Mouse (Mus musculus): ENCODE data around the gene Tbc1d22a. TPM values are rescaled to one million over a fixed set of nuclear protein-coding genes. Genes with fewer than 3 reads are reported as not detected.
A peak's percentile ranks its signal among the peaks of the same experiment; 100 is the strongest.

The Tbc1d22a gene
- not detected in 2 replicates for polyA plus RNA-seq (2012; ENCODE audit: insufficient read depth, insufficient read length, low replicate concordance, missing spikeins)

- under 1% methylated on average over 64 of the region's 64 CpGs for WGBS
These were observed at the start of gene Tbc1d22a for GRCm38 (mm10) chr15:86213753-86214548. TSS of gene Tbc1d22a (plus strand) at chr15:86214459.

GRCm38 (mm10) chr15:86164718-86165345 is 49.4 kb upstream of the Tbc1d22a start:
- Histone ChIP-seq H3K4me3 (ENCODE audit: insufficient read depth, low read depth, low read length) (no peak overlapping the region), H3K27ac (ENCODE audit: insufficient read depth, low read depth, low read length) (no peak overlapping the region), H3K4me1 (ENCODE audit: control insufficient read depth, insufficient read depth, low read length) (peaks cover 26% of the 10 kb centered on the region)
- TF ChIP-seq POLR2A (IDR thresholded peaks at IDR 0.05; ENCODE audit: insufficient read depth, low read depth, low read length) (no peak), CTCF (IDR thresholded peaks at IDR 0.05; ENCODE audit: insufficient read depth, low read depth, low read length) (no peak)
- 80% methylated on average over 21 of the region's 21 CpGs for WGBS

More at GRCm38 (mm10) chr15:86213753-86214548, at the start of gene Tbc1d22a:
- H3K27ac ChIP-seq (ENCODE audit: insufficient read depth, low read depth, low read length): peak within 1 kb of the TSS; percentile 70
- TF ChIP-seq CTCF (IDR thresholded peaks at IDR 0.05; ENCODE audit: insufficient read depth, low read depth, low read length) (0 out of 2 replicates have a peak, but pooled peaks have one; percentile 11), POLR2A (IDR thresholded peaks at IDR 0.05; ENCODE audit: insufficient read depth, low read depth, low read length) (peak; percentile 92)
- H3K4me3 ChIP-seq (ENCODE audit: insufficient read depth, low read depth, low read length): peak within 1 kb of the TSS; percentile 81
- H3K4me1 ChIP-seq (ENCODE audit: control insufficient read depth, insufficient read depth, low read length): peaks cover 11% of the 10 kb centered on the region

GRCm38 (mm10) chr15:86165811-86166590 is 48.3 kb upstream of the Tbc1d22a start:
- Histone ChIP-seq H3K27ac (ENCODE audit: insufficient read depth, low read depth, low read length) (no peak overlapping the region), H3K4me3 (ENCODE audit: insufficient read depth, low read depth, low read length) (no peak overlapping the region), H3K4me1 (ENCODE audit: control insufficient read depth, insufficient read depth, low read length) (peaks cover 38% of the 10 kb centered on the region)
- no peak for TF ChIP-seq CTCF (IDR thresholded peaks at IDR 0.05; ENCODE audit: insufficient read depth, low read depth, low read length)
- no peak for TF ChIP-seq POLR2A (IDR thresholded peaks at IDR 0.05; ENCODE audit: insufficient read depth, low read depth, low read length)
- 92% methylated on average over 24 of the region's 24 CpGs for WGBS

- Histone ChIP-seq H3K4me1 (ENCODE audit: control insufficient read depth, insufficient read depth, low read length) (peaks cover 39% of the 10 kb centered on the region), H3K27ac (ENCODE audit: insufficient read depth, low read depth, low read length) (no peak overlapping the region), H3K4me3 (ENCODE audit: insufficient read depth, low read depth, low read length) (no peak overlapping the region)
- 48% methylated on average over 7 of the region's 7 CpGs for WGBS
- TF ChIP-seq POLR2A (IDR thresholded peaks at IDR 0.05; ENCODE audit: insufficient read depth, low read depth, low read length) (no peak), CTCF (IDR thresholded peaks at IDR 0.05; ENCODE audit: insufficient read depth, low read depth, low read length) (no peak)
These were observed 47.1 kb upstream of the Tbc1d22a start for GRCm38 (mm10) chr15:86167032-86167655.

GRCm38 (mm10) chr15:86167787-86168504 is 46.3 kb upstream of the Tbc1d22a start:
- TF ChIP-seq CTCF (IDR thresholded peaks at IDR 0.05; ENCODE audit: insufficient read depth, low read depth, low read length): no peak
- no peak for TF ChIP-seq POLR2A (IDR thresholded peaks at IDR 0.05; ENCODE audit: insufficient read depth, low read depth, low read length)
- WGBS: 72% methylated on average over 10 of the region's 10 CpGs
- Histone ChIP-seq H3K4me3 (ENCODE audit: insufficient read depth, low read depth, low read length) (no peak overlapping the region), H3K4me1 (ENCODE audit: control insufficient read depth, insufficient read depth, low read length) (peaks cover 44% of the 10 kb centered on the region), H3K27ac (ENCODE audit: insufficient read depth, low read depth, low read length) (peak overlapping the region; percentile 17; the same call in 1 of the 2 replicates)

- peaks cover 48% of the 10 kb centered on the region for H3K4me1 ChIP-seq (ENCODE audit: control insufficient read depth, insufficient read depth, low read length)
- no peak overlapping the region for H3K27ac ChIP-seq (ENCODE audit: insufficient read depth, low read depth, low read length)
- no peak overlapping the region for H3K4me3 ChIP-seq (ENCODE audit: insufficient read depth, low read depth, low read length)
- TF ChIP-seq CTCF (IDR thresholded peaks at IDR 0.05; ENCODE audit: insufficient read depth, low read depth, low read length): no peak
- TF ChIP-seq POLR2A (IDR thresholded peaks at IDR 0.05; ENCODE audit: insufficient read depth, low read depth, low read length): no peak
- WGBS: 26% methylated on average over 7 of the region's 7 CpGs
These were observed 45.8 kb upstream of the Tbc1d22a start for GRCm38 (mm10) chr15:86168505-86168867.

GRCm38 (mm10) chr15:86168941-86169816 is 45.1 kb upstream of the Tbc1d22a start:
- no peak overlapping the region for H3K4me3 ChIP-seq (ENCODE audit: insufficient read depth, low read depth, low read length)
- TF ChIP-seq POLR2A (IDR thresholded peaks at IDR 0.05; ENCODE audit: insufficient read depth, low read depth, low read length) (no peak), CTCF (IDR thresholded peaks at IDR 0.05; ENCODE audit: insufficient read depth, low read depth, low read length) (no peak)
- 70% methylated on average over 12 of the region's 12 CpGs for WGBS
- 0 out of 2 replicates have a peak overlapping the region, but pooled peaks have one; percentile 28 for H3K27ac ChIP-seq (ENCODE audit: insufficient read depth, low read depth, low read length)
- peaks cover 55% of the 10 kb centered on the region for H3K4me1 ChIP-seq (ENCODE audit: control insufficient read depth, insufficient read depth, low read length)

All from olfactory bulb, adult 2 months (tissue).